Mouse (Mus musculus) bone marrow, adult 2 months (tissue): Measurements from ENCODE around the gene Cpne4. TPM values are rescaled to one million over a fixed set of nuclear protein-coding genes. Genes with fewer than 3 reads are reported as not detected.

Experiments used
- H3K27ac ChIP-seq: fragments of 200-500 bp; 2 replicates; pipeline ENCODE4 v1.5.1; 2012; ENCODE audit warnings: low read depth, mild to moderate bottlenecking, control low read depth, inconsistent platforms, low read length; ENCODE audit not compliant: control insufficient read depth, poor library complexity, insufficient read depth
- H3K4me1 ChIP-seq: fragments of 200-500 bp; 2 replicates; pipeline ENCODE4 v1.6.1; 2011; ENCODE audit warnings: low read length; ENCODE audit not compliant: control insufficient read depth, insufficient read depth
- H3K4me3 ChIP-seq: fragments of 200-500 bp; replicated peaks from 2 replicates; pipeline ENCODE3; 2011; ENCODE audit warnings: mild to moderate bottlenecking, low read depth, low read length, control low read depth; ENCODE audit not compliant: control insufficient read depth
- CTCF ChIP-seq: fragments of 200-500 bp; IDR thresholded peaks from 2 replicates; pipeline ENCODE4 v1.5.1; 2011; ENCODE audit warnings: low read length, control low read depth; ENCODE audit not compliant: control insufficient read depth, insufficient read depth
- POLR2A ChIP-seq: fragments of 200-500 bp; IDR thresholded peaks from 2 replicates; pipeline ENCODE4 v1.6.1; 2011; ENCODE audit warnings: low read depth, mild to moderate bottlenecking, control low read depth, low read length, borderline replicate concordance; ENCODE audit not compliant: control insufficient read depth
- WGBS: fragments of 180-500 bp; shearing (Covaris S2); methylation state at CpG from one replicate; pipeline ENCODE4 v1.1.7; 2018; 5-methylcytosine and 5-hydroxymethylcytosine counted together
- polyA plus RNA-seq: library from polyadenylated mRNA; stranded (reverse); fragments of >200 nt; gene quantifications from 2 replicates; pipeline ENCODE4 v1.2.4, GENCODE M21; 2011; ENCODE audit warnings: low replicate concordance; ENCODE audit not compliant: missing spikeins, insufficient read depth, insufficient read length

The Cpne4 gene
- polyA plus RNA-seq, 1 experiment: not detected

DNA sequence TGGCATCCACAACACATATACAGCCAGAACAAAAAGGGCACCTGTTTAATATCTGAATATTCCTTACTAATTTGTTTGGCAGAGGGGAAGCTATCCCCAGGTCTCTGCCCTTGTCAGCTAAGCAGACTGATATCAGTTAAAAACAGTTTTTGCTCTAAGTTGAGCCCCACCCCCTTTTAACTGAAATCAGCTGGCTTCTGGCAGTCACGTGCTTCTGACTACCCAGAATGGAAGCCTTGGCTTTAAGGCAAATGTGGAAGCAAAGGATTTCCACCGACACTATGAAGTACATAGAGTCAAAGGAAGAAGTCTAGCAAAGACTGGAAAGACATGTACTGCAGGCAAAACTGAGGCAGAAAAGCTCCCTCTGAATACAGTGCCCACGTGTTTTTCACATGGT lies 490.8 kb downstream of the Cpne4 start:
- H3K27ac ChIP-seq: no peak overlapping the region
- 60% methylated on average over 3 of the region's 3 CpGs for WGBS
- TF ChIP-seq CTCF (no peak), POLR2A (no peak)
- no peaks in the 10 kb centered on the region for H3K4me1 ChIP-seq
- H3K4me3 ChIP-seq: no peak overlapping the region

DNA sequence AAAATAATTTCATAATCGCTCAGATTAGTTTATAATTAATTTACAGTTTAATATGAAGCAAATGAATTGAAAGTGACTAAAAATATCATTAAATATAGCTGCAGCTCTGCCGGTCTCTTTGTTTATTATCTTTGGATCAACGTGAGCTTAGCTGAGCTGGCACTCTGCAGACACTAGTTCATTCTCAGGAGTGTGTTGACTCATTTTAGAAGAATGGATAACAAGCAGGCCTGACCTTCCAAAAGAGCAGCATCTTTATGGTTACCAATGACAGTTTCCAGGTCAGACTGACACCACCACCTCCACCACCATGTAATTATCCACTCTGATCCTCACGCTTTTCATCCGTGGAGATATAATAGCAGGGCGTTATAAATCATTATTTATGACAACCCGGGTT lies 498.9 kb downstream of the Cpne4 start:
- WGBS: 69% methylated on average over 7 of the region's 7 CpGs
- TF ChIP-seq POLR2A (no peak), CTCF (no peak)
- no peaks in the 10 kb centered on the region for H3K4me1 ChIP-seq
- no peak overlapping the region for H3K27ac ChIP-seq
- no peak overlapping the region for H3K4me3 ChIP-seq

DNA sequence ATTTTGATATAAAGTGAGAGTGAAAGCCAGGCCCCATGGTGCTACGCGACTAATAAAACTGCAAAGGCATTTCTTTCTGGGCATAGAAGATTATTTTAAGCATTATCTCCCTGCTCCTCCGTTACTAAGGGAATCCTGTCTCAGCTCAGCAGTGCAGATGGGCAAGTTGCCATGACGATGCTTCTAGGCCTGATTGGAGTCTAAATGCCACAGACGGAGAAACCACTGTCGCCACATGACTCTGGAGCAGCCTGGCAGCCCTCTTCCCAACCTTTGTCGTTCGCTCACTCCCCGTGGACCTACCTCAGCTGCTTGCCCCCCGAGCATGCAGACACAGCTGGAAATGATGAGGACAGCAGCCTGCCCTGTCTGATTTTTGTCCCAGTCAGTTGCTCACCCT lies 501.3 kb downstream of the Cpne4 start:
- no peak for TF ChIP-seq POLR2A
- no peaks in the 10 kb centered on the region for H3K4me1 ChIP-seq
- WGBS: 71% methylated on average over 10 of the region's 10 CpGs
- no peak overlapping the region for H3K4me3 ChIP-seq
- no peak overlapping the region for H3K27ac ChIP-seq

DNA sequence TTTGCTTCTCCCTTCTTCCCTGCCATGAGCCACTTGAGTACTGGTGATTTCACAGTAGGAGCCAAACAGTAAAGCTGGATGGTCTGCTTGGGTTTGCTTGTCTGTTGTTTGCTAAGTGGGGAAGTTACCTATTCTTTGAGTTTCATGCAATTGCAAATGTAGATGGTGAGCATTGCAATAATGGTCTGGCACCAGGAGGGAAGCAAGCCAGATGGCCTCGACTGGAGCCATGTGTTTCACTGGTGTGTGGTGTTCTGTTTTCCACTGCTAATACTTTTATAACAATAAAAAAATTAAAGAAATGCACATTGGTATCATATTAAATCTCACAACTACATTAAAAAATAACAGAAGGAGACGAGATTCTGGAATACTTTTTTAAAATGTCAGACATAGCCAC lies 502.6 kb downstream of the Cpne4 start:
- no peak overlapping the region for H3K4me3 ChIP-seq
- 52% methylated on average over 2 of the region's 2 CpGs for WGBS
- H3K4me1 ChIP-seq: no peaks in the 10 kb centered on the region
- no peak overlapping the region for H3K27ac ChIP-seq
- TF ChIP-seq POLR2A (no peak), CTCF (no peak)

DNA sequence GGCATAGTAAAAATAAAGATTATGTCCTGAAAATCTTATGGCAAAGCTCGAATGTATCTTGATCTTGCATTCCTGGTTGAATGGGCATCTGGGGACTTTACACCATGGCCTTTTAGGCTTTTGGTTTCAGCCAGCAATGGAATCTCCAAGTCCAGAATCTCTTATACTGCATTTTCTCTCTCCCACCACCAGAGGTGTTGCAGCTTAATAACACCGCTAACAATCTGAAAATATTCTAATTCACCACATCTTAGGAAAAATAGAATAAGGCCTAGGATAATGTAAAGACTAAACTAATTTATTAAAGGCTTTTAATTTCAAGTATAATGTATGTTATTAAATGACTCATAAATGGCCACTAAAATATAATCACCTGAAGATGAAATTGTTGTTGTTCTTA lies 503.2 kb downstream of the Cpne4 start:
- Histone ChIP-seq H3K27ac (no peak overlapping the region), H3K4me3 (no peak overlapping the region), H3K4me1 (no peaks in the 10 kb centered on the region)
- WGBS: 60% methylated on average over 2 of the region's 2 CpGs
- no peak for TF ChIP-seq CTCF

DNA sequence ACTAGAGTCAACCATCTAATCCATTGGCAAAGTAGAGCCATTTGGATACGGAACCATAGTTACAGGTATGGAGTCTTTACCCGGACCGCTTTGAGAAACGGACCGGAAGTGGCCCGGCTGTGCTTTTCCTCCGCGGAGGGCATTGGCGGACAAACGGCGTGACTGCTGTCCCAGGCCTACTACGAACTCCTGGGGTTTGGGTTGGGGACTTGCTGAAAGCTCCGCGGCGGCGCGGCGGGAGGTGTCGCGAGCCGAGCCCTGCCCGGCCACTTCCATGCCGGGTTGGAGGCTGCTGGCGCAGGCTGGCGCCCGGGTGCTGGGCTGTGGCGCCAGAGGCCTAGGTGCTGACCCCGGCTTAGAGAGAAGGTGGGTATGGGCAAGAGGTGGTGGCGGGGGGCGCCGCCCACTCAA lies 506.1 kb downstream of the Cpne4 start, which contains the start of gene Mrpl3:
Mrpl3 (plus strand) TSS at position 93 of the 411 bp plus-strand sequence.
- Histone ChIP-seq H3K4me3 (peak within 1 kb of the TSS; percentile 69), H3K4me1 (no peaks in the 10 kb centered on the region), H3K27ac (no peak within 1 kb of the TSS; the same call in 1 of the 2 replicates)
- WGBS: under 1% methylated on average over 31 of the region's 31 CpGs
- TF ChIP-seq CTCF: no peak
- no peak for TF ChIP-seq POLR2A

DNA sequence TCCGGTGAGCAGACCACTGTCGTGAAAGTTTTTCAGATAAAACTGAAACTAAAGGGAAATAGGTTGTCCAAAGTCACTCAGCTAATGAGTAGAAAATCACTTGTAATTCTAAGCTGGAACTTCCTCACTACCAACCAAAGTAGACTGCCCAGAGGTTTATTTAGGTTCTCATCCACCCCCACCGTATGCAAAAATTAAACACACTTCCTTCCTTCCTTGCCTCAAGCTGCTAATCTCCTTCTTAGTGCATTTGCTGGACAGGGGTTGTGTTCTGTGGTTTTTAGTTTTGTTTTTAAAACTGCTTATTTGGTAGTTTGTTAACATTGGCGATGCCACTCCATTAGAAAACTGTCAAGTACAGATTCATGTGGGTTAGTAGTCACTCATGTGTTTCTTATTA lies 506.7 kb downstream of the Cpne4 start:
- 8% methylated on average over 4 of the region's 4 CpGs for WGBS
- TF ChIP-seq CTCF (no peak), POLR2A (no peak)
- no peaks in the 10 kb centered on the region for H3K4me1 ChIP-seq
- peak overlapping the region; percentile 69 for H3K4me3 ChIP-seq
- H3K27ac ChIP-seq: no peak overlapping the region

DNA sequence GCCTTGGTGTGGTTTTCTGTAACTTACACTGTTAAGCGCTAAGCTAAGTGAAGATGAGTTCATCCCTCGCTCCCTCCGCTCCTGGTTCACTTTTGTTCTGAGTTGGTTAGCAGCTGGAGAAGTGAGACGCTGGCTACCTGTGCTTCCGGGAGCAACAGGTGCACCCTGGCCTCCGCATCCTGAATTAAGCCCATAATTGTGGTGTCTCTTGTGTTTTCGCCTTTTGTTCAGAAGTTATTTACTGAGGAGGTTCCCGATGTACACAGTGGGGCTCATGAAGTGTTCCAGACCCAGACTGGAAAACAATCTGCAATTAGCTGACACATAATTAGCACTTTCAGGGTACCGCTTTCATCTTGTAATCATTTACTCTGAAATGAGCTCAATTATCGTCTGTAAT lies 522.0 kb downstream of the Cpne4 start:
- Histone ChIP-seq H3K4me3 (no peak overlapping the region), H3K4me1 (no peaks in the 10 kb centered on the region), H3K27ac (no peak overlapping the region)
- 92% methylated on average over 10 of the region's 10 CpGs for WGBS
- TF ChIP-seq POLR2A: no peak
- TF ChIP-seq CTCF: no peak

DNA sequence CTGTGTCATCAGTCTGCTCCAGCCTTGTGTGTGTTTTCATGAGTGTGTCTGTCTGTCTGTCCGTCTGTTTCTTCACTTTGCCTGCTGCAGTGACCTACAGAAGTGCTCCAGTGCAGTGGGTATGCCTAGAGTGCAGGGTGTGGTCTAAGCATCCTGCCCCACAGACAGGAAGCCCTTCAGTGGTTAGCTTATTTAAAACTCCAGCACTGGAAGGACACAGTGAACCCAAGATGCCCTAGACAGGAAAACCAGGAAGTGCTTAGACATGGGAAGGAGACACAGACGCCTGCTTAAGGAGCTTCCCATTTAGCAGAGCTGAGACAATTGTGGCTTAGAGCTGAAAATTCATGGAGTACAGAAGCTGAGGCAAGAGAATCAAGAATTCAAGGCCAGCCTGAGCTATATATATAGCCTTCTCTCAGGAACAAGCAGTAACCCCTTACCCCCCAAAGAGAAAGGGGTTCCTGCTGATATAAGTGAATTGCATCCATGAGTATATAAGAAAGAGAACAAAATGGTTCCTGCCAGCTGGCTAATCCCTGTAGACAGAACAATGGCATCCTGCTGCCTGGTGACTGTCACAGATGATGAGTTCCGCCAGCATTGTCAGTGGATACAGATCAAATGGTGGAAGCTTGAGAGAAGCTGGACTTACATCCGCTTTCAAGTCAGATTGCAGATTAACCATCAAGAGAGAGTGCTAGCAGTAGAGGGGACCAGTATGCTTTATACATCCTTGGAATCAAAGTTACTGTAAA lies 526.1 kb downstream of the Cpne4 start:
- Histone ChIP-seq H3K4me3 (no peak overlapping the region), H3K4me1 (no peaks in the 10 kb centered on the region), H3K27ac (no peak overlapping the region)
- TF ChIP-seq POLR2A (no peak), CTCF (no peak)
- WGBS: 76% methylated on average over 4 of the region's 4 CpGs
